Mouse (Mus musculus) lung, postnatal 0 days (tissue): ENCODE results near the gene Gm9639.

Experiments used
- CTCF ChIP-seq: IDR thresholded peaks from 2 replicates; pipeline ENCODE4 v1.5.1; 2016; ENCODE audit warnings: antibody characterized with exemption, mild to moderate bottlenecking
- EP300 ChIP-seq: IDR thresholded peaks from 2 replicates; pipeline ENCODE4 v1.6.1; 2016; ENCODE audit warnings: antibody characterized with exemption, mild to moderate bottlenecking, control low read depth

DNA sequence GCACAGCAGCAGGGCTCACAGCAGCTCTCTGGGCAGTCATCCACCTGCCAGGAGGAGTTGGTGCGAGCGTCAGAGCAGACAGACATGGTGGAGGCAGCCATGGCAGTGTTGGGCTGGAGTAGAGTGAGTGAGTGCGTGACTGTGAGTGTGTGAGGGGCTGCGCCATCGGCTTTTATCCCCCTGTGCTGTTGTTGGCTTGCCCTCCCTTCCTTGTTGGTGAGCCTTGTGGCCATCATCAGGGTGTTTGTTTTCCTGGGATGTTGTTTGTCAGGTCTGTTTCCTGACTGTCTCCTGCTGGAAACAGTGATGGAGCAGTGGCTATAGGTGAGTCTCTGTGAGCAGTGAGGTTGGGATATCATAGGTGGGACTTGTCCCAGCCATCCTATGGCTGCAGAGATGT lies 16.9 kb upstream of the Gm9639 start, which contains the start of gene Gm9507:
- TF ChIP-seq CTCF (no peak), EP300 (no peak)
